In genomic region chr15:102296368-102297006, GRCm38 (mm10) we compare ENCODE assay signal across 8 mouse cellular contexts. TPM values are rescaled to one million over a fixed set of nuclear protein-coding genes. Genes with fewer than 3 reads are reported as not detected.
DNase-seq lines count a peak whose midpoint lies in the region; ATAC-seq lines count a peak whose summit lies in the region.

No protein-coding gene starts in this region.

- DNase-seq in cerebellum, postnatal 10 days: no peak
- DNase-seq in 3T3-L1 (ENCODE audit: low read depth, low spot score): peak; percentile 24
- DNase-seq in forebrain, embryonic 11.5 days (ENCODE audit: low spot score): no peak
- DNase-seq in liver, embryonic 11.5 days (ENCODE audit: low spot score): no peak
- DNase-seq in adrenal gland, adult 2 months: no peak
- no peak for DNase-seq in cerebellum, adult 18-20 months
- DNase-seq in frontal cortex, postnatal 14 days (ENCODE audit: low spot score in 2 of 2): no peak

- H3K9me3 ChIP-seq in forebrain, embryonic 11.5 days (ENCODE audit: control insufficient read depth, low read length): no peaks in the 10 kb centered on the region
- H3K9me3 ChIP-seq in liver, embryonic 11.5 days (ENCODE audit: control insufficient read depth, low read length): no peaks in the 10 kb centered on the region

- 4% methylated on average over 24 of the region's 24 CpGs for WGBS in forebrain, embryonic 11.5 days
- WGBS in liver, embryonic 11.5 days: 3% methylated on average over 24 of the region's 24 CpGs

- peak overlapping the region; percentile 69 for H3K9ac ChIP-seq in forebrain, embryonic 11.5 days (ENCODE audit: low read length)
- peak overlapping the region; percentile 72 for H3K9ac ChIP-seq in liver, embryonic 11.5 days (ENCODE audit: low read depth, low read length)

- H3K27me3 ChIP-seq in forebrain, embryonic 11.5 days (ENCODE audit: control insufficient read depth, insufficient read depth, low read length): no peaks in the 10 kb centered on the region
- H3K27me3 ChIP-seq in liver, embryonic 11.5 days (replicated peaks; ENCODE audit: control insufficient read depth, insufficient read depth, low read length): no peaks in the 10 kb centered on the region

- H3K27ac ChIP-seq in forebrain, embryonic 11.5 days (ENCODE audit: low read depth, low read length): 0 out of 2 replicates have a peak overlapping the region, but pooled peaks have one; percentile 18
- peak overlapping the region; percentile 46; the same call in 1 of the 2 replicates for H3K27ac ChIP-seq in liver, embryonic 11.5 days (ENCODE audit: low read depth, low read length)

- peak overlapping the region; percentile 78 for H3K4me2 ChIP-seq in forebrain, embryonic 11.5 days (ENCODE audit: low read depth, low read length, severe bottlenecking)
- H3K4me2 ChIP-seq in liver, embryonic 11.5 days: peak overlapping the region; percentile 68

- ATAC-seq in cerebellum, adult (ENCODE audit: insufficient number of reproducible peaks, low FRiP score, low TSS enrichment): peak; percentile 60; the same call in 1 of the 2 replicates
- ATAC-seq in forebrain, embryonic 11.5 days (replicated peaks; ENCODE audit: low FRiP score): no peak
- no peak; the same call in none of the 2 replicates for ATAC-seq in liver, embryonic 11.5 days (replicated peaks; ENCODE audit: low FRiP score)

- peaks cover 5% of the 10 kb centered on the region; the same call in 1 of the 2 replicates for H3K4me1 ChIP-seq in forebrain, embryonic 11.5 days (replicated peaks; ENCODE audit: control insufficient read depth, insufficient read depth, low read length)
- H3K4me1 ChIP-seq in liver, embryonic 11.5 days (replicated peaks; ENCODE audit: control insufficient read depth, insufficient read depth, low read length): peaks cover 3% of the 10 kb centered on the region

- peaks cover 13% of the 10 kb centered on the region; the same call in 1 of the 2 replicates for H3K36me3 ChIP-seq in forebrain, embryonic 11.5 days (ENCODE audit: control insufficient read depth, insufficient read depth, low read length)
- H3K36me3 ChIP-seq in liver, embryonic 11.5 days (ENCODE audit: control insufficient read depth, insufficient read depth, low read length): peaks cover 27% of the 10 kb centered on the region

- peak overlapping the region; percentile 83 for H3K4me3 ChIP-seq in forebrain, embryonic 11.5 days (ENCODE audit: low read depth, low read length)
- H3K4me3 ChIP-seq in liver, embryonic 11.5 days (ENCODE audit: low read depth, low read length): peak overlapping the region; percentile 72

RNA-seq across cellular contexts. Expression of gene Espl1, which starts 0.4 kb away (rescaled TPM):
- 58.3 and 60.3 TPM in 2 replicates for polyA plus RNA-seq in forebrain, embryonic 11.5 days (2014; fragmentation: Nextera tagmentation; extraction: Ambion mirVana)
- polyA plus RNA-seq in liver, embryonic 11.5 days (2014; fragmentation: Nextera tagmentation; extraction: Ambion mirVana): 50.6 and 54.2 TPM in 2 replicates
- total RNA-seq in adrenal gland, adult 2 months (2021): 1 to 10 TPM in 1 of 2 experiments, under 1 TPM in 1; 0.86 to 2.5 TPM
- polyA plus RNA-seq in adrenal gland, adult 2 months (2012; rRNA removed): 1.8 and 2.2 TPM in 2 replicates

RNA-seq across cellular contexts. Expression of gene Mfsd5, which starts 17.2 kb away (rescaled TPM):
- 55.6 and 64.7 TPM in 2 replicates for polyA plus RNA-seq in forebrain, embryonic 11.5 days (2014; fragmentation: Nextera tagmentation; extraction: Ambion mirVana)
- 58.8 and 60.7 TPM in 2 replicates for polyA plus RNA-seq in liver, embryonic 11.5 days (2014; fragmentation: Nextera tagmentation; extraction: Ambion mirVana)
- total RNA-seq in adrenal gland, adult 2 months (2021): 10 to 100 TPM; 38.2 to 46.3 TPM
- polyA plus RNA-seq in adrenal gland, adult 2 months (2012; rRNA removed): 99.6 and 108 TPM in 2 replicates

RNA-seq across cellular contexts. Expression of gene Gm9918, which starts 26.1 kb away (rescaled TPM):
- 0.21 and 0.48 TPM in 2 replicates for polyA plus RNA-seq in forebrain, embryonic 11.5 days (2014; fragmentation: Nextera tagmentation; extraction: Ambion mirVana)
- 0.13 TPM in 1 of 2 replicates, not detected in the other for polyA plus RNA-seq in liver, embryonic 11.5 days (2014; fragmentation: Nextera tagmentation; extraction: Ambion mirVana)
- total RNA-seq in adrenal gland, adult 2 months (2021): not detected
- polyA plus RNA-seq in adrenal gland, adult 2 months (2012; rRNA removed): 0.47 and 0.87 TPM in 2 replicates

RNA-seq across cellular contexts. Expression of gene Pfdn5, which starts 29.4 kb away (rescaled TPM):
- polyA plus RNA-seq in forebrain, embryonic 11.5 days (2014; fragmentation: Nextera tagmentation; extraction: Ambion mirVana): 357 and 374 TPM in 2 replicates
- 236 and 254 TPM in 2 replicates for polyA plus RNA-seq in liver, embryonic 11.5 days (2014; fragmentation: Nextera tagmentation; extraction: Ambion mirVana)
- total RNA-seq in adrenal gland, adult 2 months (2021): 100 to 1,000 TPM; 416 to 441 TPM
- polyA plus RNA-seq in adrenal gland, adult 2 months (2012; rRNA removed): 19.1 and 19.8 TPM in 2 replicates

RNA-seq across cellular contexts. Expression of gene Myg1, which starts 35.0 kb away (rescaled TPM):
- polyA plus RNA-seq in forebrain, embryonic 11.5 days (2014; fragmentation: Nextera tagmentation; extraction: Ambion mirVana): 113 and 124 TPM in 2 replicates
- polyA plus RNA-seq in liver, embryonic 11.5 days (2014; fragmentation: Nextera tagmentation; extraction: Ambion mirVana): 97.0 and 104 TPM in 2 replicates
- total RNA-seq in adrenal gland, adult 2 months (2021): 10 to 100 TPM; 54.1 to 60.3 TPM
- polyA plus RNA-seq in adrenal gland, adult 2 months (2012; rRNA removed): 73.3 and 77.5 TPM in 2 replicates

Comparison
In these comparisons a context has a peak if more than half of its experiments do, and no peak if none do; other contexts are left out.
1. RNA of gene Espl1, which starts 0.4 kb away (polyA plus RNA-seq): 58.3 to 60.3 TPM in forebrain, embryonic 11.5 days and 50.6 to 54.2 TPM in liver, embryonic 11.5 days; 1.8 to 2.2 TPM in adrenal gland, adult 2 months; every median in the first group is over 10 times any median in the second.